Mouse (Mus musculus): Measurements from ENCODE around the gene Rnf130.

- TF ChIP-seq CTCF (IDR thresholded peaks at IDR 0.05) (no peak), EP300 (IDR thresholded peaks at IDR 0.05) (no peak)
Measured at GRCm38 (mm10) chr11:50059045-50059444, 33.9 kb downstream of the Rnf130 start.

Data from lung, postnatal 0 days (tissue).